Mouse (Mus musculus): Measurements from ENCODE around the gene Tmem104. TPM values are rescaled to one million over a fixed set of nuclear protein-coding genes. Genes with fewer than 3 reads are reported as not detected.

The Tmem104 gene
- polyA plus RNA-seq, 1 experiment, result 15.5 TPM

GRCm38 (mm10) chr11:115274771-115275170, 87.5 kb downstream of the Tmem104 start:
- no peaks in the 10 kb centered on the region for H3K27me3 ChIP-seq (ENCODE audit: control insufficient read depth, insufficient read depth, insufficient read length)
- no peaks in the 10 kb centered on the region for H3K36me3 ChIP-seq (ENCODE audit: control insufficient read depth, insufficient read depth)
- no peak overlapping the region for H3ac ChIP-seq (ENCODE audit: control insufficient read depth, insufficient read length)
- TF ChIP-seq MYOG (IDR thresholded peaks at IDR 0.05; ENCODE audit: control insufficient read depth in 1 of 3, insufficient read depth in 1 of 3, insufficient read length in 2 of 3, low read depth in 2 of 3), result no peak
- no peak for TF ChIP-seq SRF (IDR thresholded peaks at IDR 0.05; ENCODE audit: control insufficient read depth, insufficient read length, low read depth)
- TF ChIP-seq MYOD1 (IDR thresholded peaks at IDR 0.05; ENCODE audit: control insufficient read depth in 1 of 3, insufficient read length in 2 of 3, low read depth in 2 of 3), result no peak
- TF ChIP-seq TCF3 (IDR thresholded peaks at IDR 0.05; ENCODE audit: insufficient read length, low read depth), result no peak
- no peak for TF ChIP-seq POLR2A (IDR thresholded peaks at IDR 0.05; ENCODE audit: insufficient read length, low read depth)
- no peak for TF ChIP-seq POLR2AphosphoS2 (IDR thresholded peaks at IDR 0.05; ENCODE audit: insufficient read length, low read depth)
- TF ChIP-seq USF1 (IDR thresholded peaks at IDR 0.05; ENCODE audit: low read depth), result no peak
- TF ChIP-seq MAX (IDR thresholded peaks at IDR 0.05; ENCODE audit: low read depth), result no peak
- TF ChIP-seq TCF12 (IDR thresholded peaks at IDR 0.05; ENCODE audit: insufficient read depth, poor library complexity, severe bottlenecking), result no peak
- no peak for TF ChIP-seq CEBPB (IDR thresholded peaks at IDR 0.05; ENCODE audit: insufficient read depth, poor library complexity, severe bottlenecking)
- no peak for TF ChIP-seq REST (IDR thresholded peaks at IDR 0.05; ENCODE audit: insufficient read depth, insufficient read length)
- TF ChIP-seq E2F4 (IDR thresholded peaks at IDR 0.05; ENCODE audit: insufficient read depth), result no peak
- H3K79me2 ChIP-seq (ENCODE audit: control insufficient read depth, insufficient read depth), result no peaks in the 10 kb centered on the region
- H3K4me3 ChIP-seq, result no peak overlapping the region
- no peak overlapping the region for H3K4me2 ChIP-seq (ENCODE audit: low read depth)

- Histone ChIP-seq H3K27me3 (ENCODE audit: control insufficient read depth, insufficient read depth, insufficient read length) (no peaks in the 10 kb centered on the region), H3K79me2 (ENCODE audit: control insufficient read depth, insufficient read depth) (no peaks in the 10 kb centered on the region), H3K4me2 (ENCODE audit: low read depth) (peak overlapping the region; percentile 93), H3K4me3 (peak overlapping the region; percentile 62), H3K36me3 (ENCODE audit: control insufficient read depth, insufficient read depth) (no peaks in the 10 kb centered on the region), H3ac (ENCODE audit: control insufficient read depth, insufficient read length) (no peak overlapping the region)
- TF ChIP-seq TCF3 (IDR thresholded peaks at IDR 0.05; ENCODE audit: insufficient read length, low read depth), result no peak
- TF ChIP-seq USF1 (IDR thresholded peaks at IDR 0.05; ENCODE audit: low read depth), result no peak
- TF ChIP-seq TCF12 (IDR thresholded peaks at IDR 0.05; ENCODE audit: insufficient read depth, poor library complexity, severe bottlenecking), result no peak
- TF ChIP-seq REST (IDR thresholded peaks at IDR 0.05; ENCODE audit: insufficient read depth, insufficient read length), result no peak
- no peak for TF ChIP-seq POLR2AphosphoS2 (IDR thresholded peaks at IDR 0.05; ENCODE audit: insufficient read length, low read depth)
Measured at GRCm38 (mm10) chr11:115275509-115275908, 88.2 kb downstream of the Tmem104 start.

GRCm38 (mm10) chr11:115275954-115276353, 88.7 kb downstream of the Tmem104 start:
- TF ChIP-seq USF1 (IDR thresholded peaks at IDR 0.05; ENCODE audit: low read depth) (no peak), SRF (IDR thresholded peaks at IDR 0.05; ENCODE audit: control insufficient read depth, insufficient read length, low read depth) (no peak), MYOD1 (IDR thresholded peaks at IDR 0.05; ENCODE audit: control insufficient read depth in 1 of 3, insufficient read length in 2 of 3, low read depth in 2 of 3) (no peak), POLR2A (IDR thresholded peaks at IDR 0.05; ENCODE audit: insufficient read length, low read depth) (no peak), MAX (IDR thresholded peaks at IDR 0.05; ENCODE audit: low read depth) (no peak), MYOG (IDR thresholded peaks at IDR 0.05; ENCODE audit: control insufficient read depth in 1 of 3, insufficient read depth in 1 of 3, insufficient read length in 2 of 3, low read depth in 2 of 3) (no peak), TCF12 (IDR thresholded peaks at IDR 0.05; ENCODE audit: insufficient read depth, poor library complexity, severe bottlenecking) (no peak), TCF3 (IDR thresholded peaks at IDR 0.05; ENCODE audit: insufficient read length, low read depth) (no peak), E2F4 (IDR thresholded peaks at IDR 0.05; ENCODE audit: insufficient read depth) (no peak), POLR2AphosphoS2 (IDR thresholded peaks at IDR 0.05; ENCODE audit: insufficient read length, low read depth) (no peak), CEBPB (IDR thresholded peaks at IDR 0.05; ENCODE audit: insufficient read depth, poor library complexity, severe bottlenecking) (no peak), REST (IDR thresholded peaks at IDR 0.05; ENCODE audit: insufficient read depth, insufficient read length) (no peak)
- Histone ChIP-seq H3K4me3 (peak overlapping the region; percentile 62), H3ac (ENCODE audit: control insufficient read depth, insufficient read length) (peak overlapping the region; percentile 55), H3K27me3 (ENCODE audit: control insufficient read depth, insufficient read depth, insufficient read length) (no peaks in the 10 kb centered on the region), H3K36me3 (ENCODE audit: control insufficient read depth, insufficient read depth) (no peaks in the 10 kb centered on the region), H3K4me2 (ENCODE audit: low read depth) (peak overlapping the region; percentile 93), H3K79me2 (ENCODE audit: control insufficient read depth, insufficient read depth) (no peaks in the 10 kb centered on the region)

GRCm38 (mm10) chr11:115276780-115277603, 89.7 kb downstream of the Tmem104 start, which contains the start of gene Fdxr:
Gene Fdxr, minus strand, starts transcription at chr11:115277050.
- Histone ChIP-seq H3K27me3 (ENCODE audit: control insufficient read depth, insufficient read depth, insufficient read length) (no peaks in the 10 kb centered on the region), H3ac (ENCODE audit: control insufficient read depth, insufficient read length) (peak within 1 kb of the TSS; percentile 55), H3K4me2 (ENCODE audit: low read depth) (peak within 1 kb of the TSS; percentile 98), H3K79me2 (ENCODE audit: control insufficient read depth, insufficient read depth) (no peaks in the 10 kb centered on the region), H3K36me3 (ENCODE audit: control insufficient read depth, insufficient read depth) (no peaks in the 10 kb centered on the region), H3K4me3 (peak within 1 kb of the TSS; percentile 62)
- TF ChIP-seq USF1 (IDR thresholded peaks at IDR 0.05; ENCODE audit: low read depth), result peak; percentile 24
- TF ChIP-seq POLR2AphosphoS2 (IDR thresholded peaks at IDR 0.05; ENCODE audit: insufficient read length, low read depth), result peak; percentile 99
- TF ChIP-seq E2F4 (IDR thresholded peaks at IDR 0.05; ENCODE audit: insufficient read depth), result no peak
- peak; percentile 96 for TF ChIP-seq CEBPB (IDR thresholded peaks at IDR 0.05; ENCODE audit: insufficient read depth, poor library complexity, severe bottlenecking)
- no peak for TF ChIP-seq MAX (IDR thresholded peaks at IDR 0.05; ENCODE audit: low read depth)
- TF ChIP-seq REST (IDR thresholded peaks at IDR 0.05; ENCODE audit: insufficient read depth, insufficient read length), result peak; percentile 65
- TF ChIP-seq MYOD1 (IDR thresholded peaks at IDR 0.05; ENCODE audit: control insufficient read depth in 1 of 3, insufficient read length in 2 of 3, low read depth in 2 of 3), result no peak
- TF ChIP-seq POLR2A (IDR thresholded peaks at IDR 0.05; ENCODE audit: insufficient read length, low read depth), result peak; percentile 100
- no peak for TF ChIP-seq MYOG (IDR thresholded peaks at IDR 0.05; ENCODE audit: control insufficient read depth in 1 of 3, insufficient read depth in 1 of 3, insufficient read length in 2 of 3, low read depth in 2 of 3)
- no peak for TF ChIP-seq TCF12 (IDR thresholded peaks at IDR 0.05; ENCODE audit: insufficient read depth, poor library complexity, severe bottlenecking)
- peak; percentile 44 for TF ChIP-seq SRF (IDR thresholded peaks at IDR 0.05; ENCODE audit: control insufficient read depth, insufficient read length, low read depth)
- no peak for TF ChIP-seq TCF3 (IDR thresholded peaks at IDR 0.05; ENCODE audit: insufficient read length, low read depth)

Data from myocyte (in vitro differentiated cells).